Mouse (Mus musculus) forebrain, postnatal 0 days (tissue): ENCODE measurements around the gene Cd36. TPM values are rescaled to one million over a fixed set of nuclear protein-coding genes. Genes with fewer than 3 reads are reported as not detected.
"Not testable (repeated sequence)": the region's sequence is repeated elsewhere in the genome, so short reads cannot be mapped to it uniquely, and the experiment has no call there.

Experiments used
- ATAC-seq: fragments of 200-750 bp; cut with Nextera tagmentation; 2 replicates; pipeline ENCODE4 v1.8.0; 2017; ENCODE audit warnings: mild to moderate bottlenecking, moderate library complexity
- DNase-seq: peaks from one replicate; pipeline ENCODE4 v3.0.0-alpha.2; 2015
- H3K27ac ChIP-seq: fragments of 300-500 bp; sonication (generic); 2 replicates; pipeline ENCODE4 v1.5.1; 2014; ENCODE audit warnings: low read depth, mild to moderate bottlenecking, antibody characterized with exemption, low read length, moderate library complexity, mixed read lengths
- H3K27me3 ChIP-seq: fragments of 300-500 bp; sonication (generic); 2 replicates; pipeline ENCODE4 v1.6.1; 2014; ENCODE audit warnings: mild to moderate bottlenecking, low read length, mixed read lengths; ENCODE audit not compliant: insufficient read depth
- H3K36me3 ChIP-seq: fragments of 300-500 bp; sonication (generic); 2 replicates; pipeline ENCODE4 v1.6.1; 2014; ENCODE audit warnings: mild to moderate bottlenecking, moderate library complexity; ENCODE audit not compliant: insufficient read depth
- H3K4me1 ChIP-seq: fragments of 300-500 bp; sonication (generic); 2 replicates; pipeline ENCODE4 v1.6.1; 2014; ENCODE audit warnings: antibody characterized with exemption; ENCODE audit not compliant: insufficient read depth
- H3K4me2 ChIP-seq: fragments of 300-500 bp; sonication (generic); 2 replicates; pipeline ENCODE4 v1.6.1; 2014; ENCODE audit warnings: low read depth, mild to moderate bottlenecking, moderate library complexity
- H3K4me3 ChIP-seq: fragments of 300-500 bp; sonication (generic); 2 replicates; pipeline ENCODE4 v1.5.1; 2014; ENCODE audit warnings: low read depth, low read length, mixed read lengths
- H3K9ac ChIP-seq: fragments of 300-500 bp; sonication (generic); 2 replicates; pipeline ENCODE4 v1.6.1; 2014; ENCODE audit warnings: mild to moderate bottlenecking
- H3K9me3 ChIP-seq: fragments of 300-500 bp; sonication (generic); 2 replicates; pipeline ENCODE4 v1.6.1; 2016; ENCODE audit warnings: low read length
- CTCF ChIP-seq: sonication (generic); IDR thresholded peaks from 2 replicates; pipeline ENCODE4 v1.5.1; 2016; ENCODE audit warnings: antibody characterized with exemption, control low read depth, low read depth
- whole genome bisulfite sequencing: fragments of 180-500 bp; shearing (Covaris S2); extraction: QIAGEN DNeasy Blood & Tissue Kit; methylation state at CpG from one replicate; pipeline ENCODE4 v1.1.7; 2014; 5-methylcytosine and 5-hydroxymethylcytosine counted together
- polyA plus RNA-seq: library from polyadenylated mRNA; unstranded; fragments of >200 nt; fragmentation: Nextera tagmentation; extraction: Ambion mirVana; gene quantifications from 2 replicates; pipeline ENCODE4 v1.2.1, GENCODE M21; 2015
- total RNA-seq: library from RNA; depleted of rRNA; stranded (reverse); fragments of >200 nt; gene quantifications from 2 replicates; pipeline ENCODE4 v1.2.3, GENCODE M21; 2014

Cd36 gene
- total and polyA plus RNA-seq, 2 experiments from 2014 or later, result 1.0 to 3.0 TPM

DNA sequence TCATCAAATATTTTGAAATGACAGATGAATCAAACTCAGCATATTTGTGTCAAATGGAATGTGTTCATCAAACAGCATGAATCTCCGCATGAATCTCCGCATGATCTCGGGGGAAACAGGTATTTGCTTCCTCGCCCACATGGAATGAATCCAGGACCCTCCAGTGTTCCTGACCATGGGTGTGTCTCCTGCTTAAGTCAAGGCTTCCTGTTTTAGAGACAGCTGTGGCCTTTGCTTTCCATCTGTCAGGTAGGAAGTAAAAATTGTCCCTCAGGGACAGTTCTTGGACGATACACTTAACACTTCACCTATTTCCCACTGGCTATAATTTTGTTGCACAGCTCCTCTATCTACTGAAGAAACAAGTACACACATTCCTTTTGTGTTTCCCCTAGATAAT, 30.4 kb upstream of the Cd36 start:
- H3K36me3 ChIP-seq, result no peaks in the 10 kb centered on the region
- DNase-seq (no peak), ATAC-seq (no peak)
- no peaks in the 10 kb centered on the region for H3K9me3 ChIP-seq
- no peak overlapping the region for H3K4me2 ChIP-seq
- no peak overlapping the region for H3K27ac ChIP-seq
- H3K9ac ChIP-seq, result no peak overlapping the region
- H3K4me1 ChIP-seq, result no peaks in the 10 kb centered on the region
- no peaks in the 10 kb centered on the region for H3K27me3 ChIP-seq
- no peak for TF ChIP-seq CTCF
- no peak overlapping the region for H3K4me3 ChIP-seq
- 85% methylated on average over 5 of the region's 5 CpGs for WGBS

GRCm38 (mm10) chr5:17904766-17905165, 16.2 kb upstream of the Cd36 start:
- ATAC-seq (no peak), DNase-seq (no peak)
- Histone ChIP-seq H3K27ac (no peak overlapping the region), H3K4me2 (no peak overlapping the region), H3K9ac (no peak overlapping the region), H3K4me1 (no peaks in the 10 kb centered on the region), H3K4me3 (no peak overlapping the region), H3K36me3 (no peaks in the 10 kb centered on the region), H3K9me3 (no peaks in the 10 kb centered on the region), H3K27me3 (no peaks in the 10 kb centered on the region)
- TF ChIP-seq CTCF, result no peak
- 85% methylated on average over 7 of the region's 7 CpGs for WGBS

- DNase-seq (no peak), ATAC-seq (no peak)
- Histone ChIP-seq H3K9ac (no peak overlapping the region), H3K27me3 (no peaks in the 10 kb centered on the region), H3K4me3 (no peak overlapping the region), H3K4me1 (no peaks in the 10 kb centered on the region), H3K27ac (no peak overlapping the region), H3K36me3 (no peaks in the 10 kb centered on the region), H3K9me3 (no peaks in the 10 kb centered on the region), H3K4me2 (no peak overlapping the region)
- WGBS, result 70% methylated on average over 3 of the region's 3 CpGs
- no peak for TF ChIP-seq CTCF
Measured at GRCm38 (mm10) chr5:17898948-17899347, 10.3 kb upstream of the Cd36 start.

DNA sequence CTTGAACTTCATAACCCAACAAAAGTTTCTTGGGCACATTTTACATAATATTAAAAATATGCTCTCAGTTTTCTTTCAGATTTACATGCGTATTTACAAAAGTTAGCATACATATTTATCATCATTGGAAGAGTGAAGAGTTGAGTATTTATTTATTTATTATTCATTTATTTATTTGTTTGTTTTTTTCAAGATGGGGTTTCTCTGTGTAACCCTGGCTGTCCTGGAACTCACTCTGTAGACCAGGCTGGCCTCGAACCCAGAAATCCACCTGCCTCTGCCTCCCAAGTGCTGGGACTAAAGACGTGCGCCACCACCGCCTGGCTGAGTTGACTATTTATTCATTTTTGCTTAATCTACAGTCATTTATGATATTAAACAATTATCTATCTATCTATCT, 9.0 kb upstream of the Cd36 start:
- H3K9me3 ChIP-seq, H3K4me3 ChIP-seq, H3K27me3 ChIP-seq, H3K4me2 ChIP-seq, DNase-seq, H3K4me1 ChIP-seq, H3K27ac ChIP-seq, ATAC-seq, H3K36me3 ChIP-seq, H3K9ac ChIP-seq: not testable (repeated sequence)
- 96% methylated on average over 5 of the region's 5 CpGs for WGBS

GRCm38 (mm10) chr5:17893577-17894172, 5.1 kb upstream of the Cd36 start:
- no peak overlapping the region for H3K4me2 ChIP-seq
- H3K4me3 ChIP-seq, result no peak overlapping the region
- no peak overlapping the region for H3K9ac ChIP-seq
- H3K9me3 ChIP-seq, result no peaks in the 10 kb centered on the region
- ATAC-seq (no peak), DNase-seq (no peak)
- 66% methylated on average over 2 of the region's 2 CpGs for WGBS
- no peaks in the 10 kb centered on the region for H3K36me3 ChIP-seq
- no peaks in the 10 kb centered on the region for H3K4me1 ChIP-seq
- no peaks in the 10 kb centered on the region for H3K27me3 ChIP-seq
- no peak overlapping the region for H3K27ac ChIP-seq
- no peak for TF ChIP-seq CTCF

- ATAC-seq, result no peak
- Histone ChIP-seq H3K4me3 (no peak overlapping the region), H3K9ac (no peak overlapping the region), H3K27ac (no peak overlapping the region), H3K4me2 (no peak overlapping the region), H3K27me3 (no peaks in the 10 kb centered on the region), H3K4me1 (no peaks in the 10 kb centered on the region), H3K9me3 (no peaks in the 10 kb centered on the region), H3K36me3 (no peaks in the 10 kb centered on the region)
- TF ChIP-seq CTCF, result no peak
- WGBS, result 73% methylated on average over 1 of the region's 1 CpGs
- no peak for DNase-seq
Measured at GRCm38 (mm10) chr5:17889291-17889690, 690 bp upstream of the Cd36 start.

- H3K9ac ChIP-seq, result no peak overlapping the region
- H3K4me2 ChIP-seq, result no peak overlapping the region
- H3K4me1 ChIP-seq, result no peaks in the 10 kb centered on the region
- DNase-seq, result no peak
- no peak overlapping the region for H3K27ac ChIP-seq
- H3K27me3 ChIP-seq, result no peaks in the 10 kb centered on the region
- WGBS, result 86% methylated on average over 3 of the region's 3 CpGs
- no peaks in the 10 kb centered on the region for H3K9me3 ChIP-seq
- no peak for ATAC-seq
- no peak overlapping the region for H3K4me3 ChIP-seq
- no peaks in the 10 kb centered on the region for H3K36me3 ChIP-seq
- no peak for TF ChIP-seq CTCF
Measured at GRCm38 (mm10) chr5:17886377-17886776, 2.2 kb downstream of the Cd36 start.
